Mouse (Mus musculus): ENCODE data around the gene Fdxr. TPM values are rescaled to one million over a fixed set of nuclear protein-coding genes. Genes with fewer than 3 reads are reported as not detected.

Gene Fdxr
- total RNA-seq, 2 experiments from 2014 or later, result 608 to 629 TPM

- no peak for DNase-seq (ENCODE audit: low spot score in 2 of 2)
These were observed 33.1 kb downstream of the Fdxr start for GRCm38 (mm10) chr11:115243783-115244182.

GRCm38 (mm10) chr11:115242746-115243145 is 34.1 kb downstream of the Fdxr start:
- no peak for DNase-seq (ENCODE audit: low spot score in 2 of 2)

- no peak for DNase-seq (ENCODE audit: low spot score in 2 of 2)
These were observed 35.4 kb downstream of the Fdxr start for GRCm38 (mm10) chr11:115241402-115241801.

GRCm38 (mm10) chr11:115236570-115236969 is 40.3 kb downstream of the Fdxr start:
- no peak for DNase-seq (ENCODE audit: low spot score in 2 of 2)

GRCm38 (mm10) chr11:115234320-115235044 is 42.4 kb downstream of the Fdxr start:
- DNase-seq (ENCODE audit: low spot score in 2 of 2), result no peak

- no peak for DNase-seq (ENCODE audit: low spot score in 2 of 2)
These were observed 43.1 kb downstream of the Fdxr start for GRCm38 (mm10) chr11:115233526-115234290.

- DNase-seq (ENCODE audit: low spot score in 2 of 2), result no peak
These were observed 44.0 kb downstream of the Fdxr start for GRCm38 (mm10) chr11:115232889-115233288.

- DNase-seq (ENCODE audit: low spot score in 2 of 2), result no peak
These were observed 44.9 kb downstream of the Fdxr start for GRCm38 (mm10) chr11:115231924-115232323.

GRCm38 (mm10) chr11:115231168-115231915 is 45.5 kb downstream of the Fdxr start:
- DNase-seq (ENCODE audit: low spot score in 2 of 2), result no peak

- no peak for DNase-seq (ENCODE audit: low spot score in 2 of 2)
These were observed 47.6 kb downstream of the Fdxr start for GRCm38 (mm10) chr11:115229021-115229930.

- DNase-seq (ENCODE audit: low spot score in 2 of 2), result no peak
These were observed 48.4 kb downstream of the Fdxr start for GRCm38 (mm10) chr11:115228430-115228829.

- DNase-seq (ENCODE audit: low spot score in 2 of 2), result no peak
These were observed 49.2 kb downstream of the Fdxr start for GRCm38 (mm10) chr11:115227640-115228039.

- no peak for DNase-seq (ENCODE audit: low spot score in 2 of 2)
These were observed 49.9 kb downstream of the Fdxr start for GRCm38 (mm10) chr11:115226811-115227491.

- no peak for DNase-seq (ENCODE audit: low spot score in 2 of 2)
These were observed 51.5 kb downstream of the Fdxr start for GRCm38 (mm10) chr11:115225301-115225700.

GRCm38 (mm10) chr11:115224889-115225288 is 52.0 kb downstream of the Fdxr start:
- DNase-seq (ENCODE audit: low spot score in 2 of 2), result peak; percentile 33 to 53

- DNase-seq (ENCODE audit: low spot score in 2 of 2), result no peak
These were observed 53.0 kb downstream of the Fdxr start for GRCm38 (mm10) chr11:115223877-115224276.

- DNase-seq (ENCODE audit: low spot score in 2 of 2), result no peak
These were observed 53.4 kb downstream of the Fdxr start for GRCm38 (mm10) chr11:115223451-115223850.

GRCm38 (mm10) chr11:115222570-115222969 is 54.3 kb downstream of the Fdxr start:
- DNase-seq (ENCODE audit: low spot score in 2 of 2), result no peak

- DNase-seq (ENCODE audit: low spot score in 2 of 2), result no peak
These were observed 54.8 kb downstream of the Fdxr start for GRCm38 (mm10) chr11:115222077-115222476.

- no peak for DNase-seq (ENCODE audit: low spot score in 2 of 2)
These were observed 57.2 kb downstream of the Fdxr start for GRCm38 (mm10) chr11:115219685-115220084.

Data from adrenal gland, postnatal 4 days (tissue).